Mouse (Mus musculus) embryonic facial prominence, embryonic 10.5 days (tissue): Measurements from ENCODE around the gene Evi5. TPM values are rescaled to one million over a fixed set of nuclear protein-coding genes. Genes with fewer than 3 reads are reported as not detected.

Source experiments
- DNase-seq: peaks from one replicate; pipeline ENCODE4 v3.0.0-alpha.2; 2017; ENCODE audit warnings: low spot score
- H3K27ac ChIP-seq: fragments of 300-500 bp; sonication (generic); replicated peaks from 2 replicates; pipeline ENCODE4 v1.5.1; 2016; ENCODE audit warnings: mild to moderate bottlenecking
- H3K27me3 ChIP-seq: fragments of 300-500 bp; sonication (generic); replicated peaks from 2 replicates; pipeline ENCODE4 v1.6.1; 2016; ENCODE audit warnings: low read depth, mild to moderate bottlenecking; ENCODE audit not compliant: poor library complexity, severe bottlenecking
- H3K36me3 ChIP-seq: fragments of 300-500 bp; sonication (generic); replicated peaks from 2 replicates; pipeline ENCODE4 v1.6.1; 2016; ENCODE audit warnings: mild to moderate bottlenecking, moderate library complexity
- H3K4me1 ChIP-seq: fragments of 300-500 bp; sonication (generic); 2 replicates; pipeline ENCODE4 v1.6.1; 2016
- H3K4me3 ChIP-seq: fragments of 300-500 bp; sonication (generic); 2 replicates; pipeline ENCODE4 v1.5.1; 2016; ENCODE audit warnings: mild to moderate bottlenecking, moderate library complexity
- H3K9me3 ChIP-seq: fragments of 300-500 bp; sonication (generic); 2 replicates; pipeline ENCODE4 v1.6.1; 2016; ENCODE audit warnings: mild to moderate bottlenecking
- WGBS: fragments of 180-500 bp; shearing (Covaris S2); methylation state at CpG from one replicate; pipeline ENCODE4 v1.1.7; 2016; 5-methylcytosine and 5-hydroxymethylcytosine counted together
- polyA plus RNA-seq: library from polyadenylated mRNA; unstranded; fragments of >200 nt; fragmentation: Nextera tagmentation; extraction: Ambion mirVana; gene quantifications from 2 replicates; pipeline ENCODE4 v1.2.1, GENCODE M21; 2016

Gene Evi5
- polyA plus RNA-seq, 1 experiment from 2014 or later, result 55.7 TPM

- H3K36me3 ChIP-seq, result peaks cover 20% of the 10 kb centered on the region
- no peaks in the 10 kb centered on the region for H3K9me3 ChIP-seq
- no peak overlapping the region for H3K4me3 ChIP-seq
- H3K27me3 ChIP-seq, result no peaks in the 10 kb centered on the region
- no peak for DNase-seq
- no peak overlapping the region for H3K27ac ChIP-seq
- H3K4me1 ChIP-seq, result no peaks in the 10 kb centered on the region
- WGBS, result 75% methylated on average over 5 of the region's 5 CpGs
Measured at GRCm38 (mm10) chr5:107759121-107759520, 115.8 kb downstream of the Evi5 start.

GRCm38 (mm10) chr5:107756072-107756471 lies 118.8 kb downstream of the Evi5 start:
- no peak for DNase-seq
- Histone ChIP-seq H3K4me1 (no peaks in the 10 kb centered on the region), H3K27me3 (no peaks in the 10 kb centered on the region), H3K36me3 (peaks cover 13% of the 10 kb centered on the region; the same call in 1 of the 2 replicates), H3K9me3 (no peaks in the 10 kb centered on the region), H3K27ac (no peak overlapping the region), H3K4me3 (no peak overlapping the region)
- 77% methylated on average over 2 of the region's 2 CpGs for WGBS

GRCm38 (mm10) chr5:107754740-107755139 lies 120.2 kb downstream of the Evi5 start:
- Histone ChIP-seq H3K9me3 (no peaks in the 10 kb centered on the region), H3K4me1 (no peaks in the 10 kb centered on the region), H3K27me3 (no peaks in the 10 kb centered on the region), H3K36me3 (peaks cover 10% of the 10 kb centered on the region; the same call in 1 of the 2 replicates), H3K27ac (no peak overlapping the region), H3K4me3 (no peak overlapping the region)
- DNase-seq, result no peak
- 94% methylated on average over 1 of the region's 1 CpGs for WGBS

- H3K4me3 ChIP-seq, result no peak overlapping the region
- H3K27me3 ChIP-seq, result no peaks in the 10 kb centered on the region
- 93% methylated on average over 7 of the region's 7 CpGs for WGBS
- H3K36me3 ChIP-seq, result peaks cover 8% of the 10 kb centered on the region; the same call in 1 of the 2 replicates
- no peak for DNase-seq
- H3K27ac ChIP-seq, result no peak overlapping the region
- H3K9me3 ChIP-seq, result no peaks in the 10 kb centered on the region
- H3K4me1 ChIP-seq, result no peaks in the 10 kb centered on the region
Measured at GRCm38 (mm10) chr5:107753656-107754055, 121.3 kb downstream of the Evi5 start.

GRCm38 (mm10) chr5:107749229-107749916 lies 125.5 kb downstream of the Evi5 start:
- no peaks in the 10 kb centered on the region for H3K27me3 ChIP-seq
- WGBS, result 80% methylated on average over 9 of the region's 9 CpGs

GRCm38 (mm10) chr5:107739023-107739422 lies 135.9 kb downstream of the Evi5 start:
- H3K27ac ChIP-seq, result no peak overlapping the region
- DNase-seq, result no peak
- peaks cover 14% of the 10 kb centered on the region; the same call in 1 of the 2 replicates for H3K36me3 ChIP-seq
- no peaks in the 10 kb centered on the region for H3K4me1 ChIP-seq
- H3K9me3 ChIP-seq, result no peaks in the 10 kb centered on the region
- H3K27me3 ChIP-seq, result no peaks in the 10 kb centered on the region
- 93% methylated on average over 5 of the region's 5 CpGs for WGBS
- H3K4me3 ChIP-seq, result no peak overlapping the region

More at GRCm38 (mm10) chr5:107749229-107749916, 125.5 kb downstream of the Evi5 start:
- Histone ChIP-seq H3K36me3 (peaks cover 11% of the 10 kb centered on the region; the same call in 1 of the 2 replicates), H3K4me3 (no peak overlapping the region), H3K27ac (no peak overlapping the region), H3K9me3 (no peaks in the 10 kb centered on the region), H3K4me1 (no peaks in the 10 kb centered on the region)
- no peak for DNase-seq

GRCm38 (mm10) chr5:107738296-107738695 lies 136.6 kb downstream of the Evi5 start:
- no peak overlapping the region for H3K27ac ChIP-seq
- no peaks in the 10 kb centered on the region for H3K4me1 ChIP-seq
- H3K9me3 ChIP-seq, result no peaks in the 10 kb centered on the region
- H3K4me3 ChIP-seq, result no peak overlapping the region
- 85% methylated on average over 3 of the region's 3 CpGs for WGBS
- H3K36me3 ChIP-seq, result peaks cover 14% of the 10 kb centered on the region; the same call in 1 of the 2 replicates
- no peak for DNase-seq
- H3K27me3 ChIP-seq, result no peaks in the 10 kb centered on the region

- Histone ChIP-seq H3K9me3 (no peaks in the 10 kb centered on the region), H3K4me1 (no peaks in the 10 kb centered on the region), H3K27me3 (peaks cover 16% of the 10 kb centered on the region), H3K4me3 (no peak overlapping the region), H3K27ac (no peak overlapping the region), H3K36me3 (0 out of 2 replicates have a peak, but pooled peaks cover 8% of the 10 kb centered on the region)
- WGBS, result 89% methylated on average over 5 of the region's 5 CpGs
- DNase-seq, result no peak
Measured at GRCm38 (mm10) chr5:107736171-107736570, 138.7 kb downstream of the Evi5 start.

- no peaks in the 10 kb centered on the region for H3K36me3 ChIP-seq
- 30% methylated on average over 2 of the region's 2 CpGs for WGBS
- no peak overlapping the region for H3K4me3 ChIP-seq
Measured at GRCm38 (mm10) chr5:107731844-107732243, 143.1 kb downstream of the Evi5 start.

GRCm38 (mm10) chr5:107731408-107731807 lies 143.5 kb downstream of the Evi5 start:
- peaks cover 64% of the 10 kb centered on the region for H3K27me3 ChIP-seq
- DNase-seq, result no peak
- no peaks in the 10 kb centered on the region for H3K9me3 ChIP-seq
- no peak overlapping the region for H3K4me3 ChIP-seq
- H3K36me3 ChIP-seq, result no peaks in the 10 kb centered on the region
- H3K27ac ChIP-seq, result no peak overlapping the region
- 53% methylated on average over 3 of the region's 3 CpGs for WGBS
- H3K4me1 ChIP-seq, result peaks cover 5% of the 10 kb centered on the region

More at GRCm38 (mm10) chr5:107731844-107732243, 143.1 kb downstream of the Evi5 start:
- H3K27me3 ChIP-seq, result peaks cover 60% of the 10 kb centered on the region
- no peak overlapping the region for H3K27ac ChIP-seq
- no peaks in the 10 kb centered on the region for H3K9me3 ChIP-seq
- peaks cover under 1% of the 10 kb centered on the region; the same call in 1 of the 2 replicates for H3K4me1 ChIP-seq
- no peak for DNase-seq

GRCm38 (mm10) chr5:107727007-107727402 lies 147.9 kb downstream of the Evi5 start:
- H3K36me3 ChIP-seq, result no peaks in the 10 kb centered on the region
- 17% methylated on average over 12 of the region's 12 CpGs for WGBS
- H3K27ac ChIP-seq, result no peak overlapping the region
- H3K4me1 ChIP-seq, result peaks cover 44% of the 10 kb centered on the region
- H3K4me3 ChIP-seq, result peak overlapping the region; percentile 42
- H3K27me3 ChIP-seq, result peaks cover 100% of the 10 kb centered on the region
- DNase-seq, result no peak
- H3K9me3 ChIP-seq, result no peaks in the 10 kb centered on the region

GRCm38 (mm10) chr5:107726281-107727006 lies 148.5 kb downstream of the Evi5 start:
- H3K9me3 ChIP-seq, result no peaks in the 10 kb centered on the region
- no peaks in the 10 kb centered on the region for H3K36me3 ChIP-seq
- H3K27ac ChIP-seq, result no peak overlapping the region
- H3K4me3 ChIP-seq, result peak overlapping the region; percentile 42
- WGBS, result under 1% methylated on average over 57 of the region's 57 CpGs
- peaks cover 49% of the 10 kb centered on the region for H3K4me1 ChIP-seq
- H3K27me3 ChIP-seq, result peaks cover 100% of the 10 kb centered on the region
- DNase-seq, result peak; percentile 54
